Mouse (Mus musculus) kidney, adult 11 months (tissue): Measurements from ENCODE around the gene Gm21943.
"Not testable (repeated sequence)": the region's sequence is repeated elsewhere in the genome, so short reads cannot be mapped to it uniquely, and the experiment has no call there.

Experiments
- DNase-seq: peaks from one replicate; pipeline ENCODE4 v3.0.0; 2022

Gm21943 gene

GRCm38 (mm10) chrY:57533644-57534043, at the start of gene Gm21943:
Gm21943 (minus strand) TSS chrY:57533744.
- DNase-seq: not testable (repeated sequence)
